Mouse (Mus musculus): ENCODE measurements around the gene Lrrc28. TPM values are rescaled to one million over a fixed set of nuclear protein-coding genes. Genes with fewer than 3 reads are reported as not detected.

Lrrc28 gene
- polyA plus RNA-seq, 1 experiment from 2014 or later, result 13.4 TPM

- H3K27ac ChIP-seq (ENCODE audit: low read length), result no peak overlapping the region
- WGBS, result 87% methylated on average over 5 of the region's 5 CpGs
- no peaks in the 10 kb centered on the region for H3K36me3 ChIP-seq (ENCODE audit: insufficient read depth, low read length)
- no peaks in the 10 kb centered on the region for H3K4me1 ChIP-seq (ENCODE audit: insufficient read depth, low read depth, low read length)
- TF ChIP-seq CTCF (IDR thresholded peaks at IDR 0.05) (no peak), EP300 (IDR thresholded peaks at IDR 0.05) (no peak)
- H3K27me3 ChIP-seq (replicated peaks; ENCODE audit: insufficient read depth, low read length), result no peaks in the 10 kb centered on the region
- ATAC-seq (no peak), DNase-seq (ENCODE audit: low spot score) (no peak)
- no peaks in the 10 kb centered on the region for H3K9me3 ChIP-seq (ENCODE audit: low read length)
- H3K4me3 ChIP-seq (ENCODE audit: low read depth, low read length), result no peak overlapping the region
- H3K4me2 ChIP-seq (replicated peaks; ENCODE audit: low read depth, low read length), result no peak overlapping the region
- no peak overlapping the region for H3K9ac ChIP-seq (replicated peaks; ENCODE audit: low read depth)
Measured at GRCm38 (mm10) chr7:67626671-67627070, 18.4 kb downstream of the Lrrc28 start.

GRCm38 (mm10) chr7:67622151-67622550 is 22.9 kb downstream of the Lrrc28 start:
- ATAC-seq (no peak), DNase-seq (ENCODE audit: low spot score) (no peak)
- no peak for TF ChIP-seq EP300 (IDR thresholded peaks at IDR 0.05)
- TF ChIP-seq CTCF (IDR thresholded peaks at IDR 0.05), result no peak
- H3K4me1 ChIP-seq (ENCODE audit: insufficient read depth, low read depth, low read length), result no peaks in the 10 kb centered on the region
- H3K27ac ChIP-seq (ENCODE audit: low read length), result no peak overlapping the region
- H3K4me2 ChIP-seq (replicated peaks; ENCODE audit: low read depth, low read length), result no peak overlapping the region
- no peaks in the 10 kb centered on the region for H3K27me3 ChIP-seq (replicated peaks; ENCODE audit: insufficient read depth, low read length)
- H3K4me3 ChIP-seq (ENCODE audit: low read depth, low read length), result no peak overlapping the region
- no peaks in the 10 kb centered on the region for H3K36me3 ChIP-seq (ENCODE audit: insufficient read depth, low read length)
- no peak overlapping the region for H3K9ac ChIP-seq (replicated peaks; ENCODE audit: low read depth)
- 76% methylated on average over 3 of the region's 3 CpGs for WGBS
- H3K9me3 ChIP-seq (ENCODE audit: low read length), result no peaks in the 10 kb centered on the region

GRCm38 (mm10) chr7:67619836-67620235 is 25.2 kb downstream of the Lrrc28 start:
- no peak overlapping the region for H3K27ac ChIP-seq (ENCODE audit: low read length)
- WGBS, result 69% methylated on average over 4 of the region's 4 CpGs
- no peak overlapping the region for H3K4me2 ChIP-seq (replicated peaks; ENCODE audit: low read depth, low read length)
- ATAC-seq (no peak), DNase-seq (ENCODE audit: low spot score) (peak; percentile 62)
- H3K36me3 ChIP-seq (ENCODE audit: insufficient read depth, low read length), result no peaks in the 10 kb centered on the region
- H3K4me3 ChIP-seq (ENCODE audit: low read depth, low read length), result no peak overlapping the region
- H3K4me1 ChIP-seq (ENCODE audit: insufficient read depth, low read depth, low read length), result no peaks in the 10 kb centered on the region
- no peak for TF ChIP-seq EP300 (IDR thresholded peaks at IDR 0.05)
- peak; percentile 60 for TF ChIP-seq CTCF (IDR thresholded peaks at IDR 0.05)
- no peaks in the 10 kb centered on the region for H3K27me3 ChIP-seq (replicated peaks; ENCODE audit: insufficient read depth, low read length)
- H3K9me3 ChIP-seq (ENCODE audit: low read length), result no peaks in the 10 kb centered on the region
- no peak overlapping the region for H3K9ac ChIP-seq (replicated peaks; ENCODE audit: low read depth)

GRCm38 (mm10) chr7:67618316-67618715 is 26.8 kb downstream of the Lrrc28 start:
- H3K4me3 ChIP-seq (ENCODE audit: low read depth, low read length), result no peak overlapping the region
- no peak overlapping the region for H3K27ac ChIP-seq (ENCODE audit: low read length)
- ATAC-seq (no peak), DNase-seq (ENCODE audit: low spot score) (no peak)
- no peaks in the 10 kb centered on the region for H3K9me3 ChIP-seq (ENCODE audit: low read length)
- no peaks in the 10 kb centered on the region for H3K36me3 ChIP-seq (ENCODE audit: insufficient read depth, low read length)
- H3K27me3 ChIP-seq (replicated peaks; ENCODE audit: insufficient read depth, low read length), result no peaks in the 10 kb centered on the region
- H3K4me2 ChIP-seq (replicated peaks; ENCODE audit: low read depth, low read length), result no peak overlapping the region
- WGBS, result 82% methylated on average over 3 of the region's 3 CpGs
- TF ChIP-seq CTCF (IDR thresholded peaks at IDR 0.05) (no peak), EP300 (IDR thresholded peaks at IDR 0.05) (no peak)
- H3K9ac ChIP-seq (replicated peaks; ENCODE audit: low read depth), result no peak overlapping the region
- 0 out of 2 replicates have a peak, but pooled peaks cover 5% of the 10 kb centered on the region for H3K4me1 ChIP-seq (ENCODE audit: insufficient read depth, low read depth, low read length)

- Histone ChIP-seq H3K9ac (replicated peaks; ENCODE audit: low read depth) (no peak overlapping the region), H3K27me3 (replicated peaks; ENCODE audit: insufficient read depth, low read length) (no peaks in the 10 kb centered on the region), H3K36me3 (ENCODE audit: insufficient read depth, low read length) (no peaks in the 10 kb centered on the region), H3K4me3 (ENCODE audit: low read depth, low read length) (no peak overlapping the region), H3K4me1 (ENCODE audit: insufficient read depth, low read depth, low read length) (0 out of 2 replicates have a peak, but pooled peaks cover 5% of the 10 kb centered on the region), H3K4me2 (replicated peaks; ENCODE audit: low read depth, low read length) (no peak overlapping the region), H3K9me3 (ENCODE audit: low read length) (no peaks in the 10 kb centered on the region), H3K27ac (ENCODE audit: low read length) (no peak overlapping the region)
- TF ChIP-seq CTCF (IDR thresholded peaks at IDR 0.05), result no peak
- TF ChIP-seq EP300 (IDR thresholded peaks at IDR 0.05), result no peak
- no peak for ATAC-seq
- WGBS, result 90% methylated on average over 10 of the region's 10 CpGs
- DNase-seq (ENCODE audit: low spot score), result no peak
Measured at GRCm38 (mm10) chr7:67617646-67618045, 27.4 kb downstream of the Lrrc28 start.

- DNase-seq (ENCODE audit: low spot score) (no peak), ATAC-seq (no peak)
- Histone ChIP-seq H3K4me3 (ENCODE audit: low read depth, low read length) (no peak overlapping the region), H3K4me2 (replicated peaks; ENCODE audit: low read depth, low read length) (no peak overlapping the region), H3K9me3 (ENCODE audit: low read length) (no peaks in the 10 kb centered on the region), H3K27me3 (replicated peaks; ENCODE audit: insufficient read depth, low read length) (no peaks in the 10 kb centered on the region), H3K27ac (ENCODE audit: low read length) (no peak overlapping the region), H3K9ac (replicated peaks; ENCODE audit: low read depth) (no peak overlapping the region), H3K4me1 (ENCODE audit: insufficient read depth, low read depth, low read length) (0 out of 2 replicates have a peak, but pooled peaks cover 5% of the 10 kb centered on the region), H3K36me3 (ENCODE audit: insufficient read depth, low read length) (no peaks in the 10 kb centered on the region)
- no peak for TF ChIP-seq CTCF (IDR thresholded peaks at IDR 0.05)
- TF ChIP-seq EP300 (IDR thresholded peaks at IDR 0.05), result no peak
- 40% methylated on average over 4 of the region's 4 CpGs for WGBS
Measured at GRCm38 (mm10) chr7:67616890-67617289, 28.2 kb downstream of the Lrrc28 start.

GRCm38 (mm10) chr7:67614464-67614861 is 30.6 kb downstream of the Lrrc28 start:
- TF ChIP-seq CTCF (IDR thresholded peaks at IDR 0.05), result no peak
- TF ChIP-seq EP300 (IDR thresholded peaks at IDR 0.05), result no peak
- Histone ChIP-seq H3K27ac (ENCODE audit: low read length) (no peak overlapping the region), H3K9ac (replicated peaks; ENCODE audit: low read depth) (no peak overlapping the region)

More at GRCm38 (mm10) chr7:67614464-67614861, 30.6 kb downstream of the Lrrc28 start:
- no peaks in the 10 kb centered on the region for H3K36me3 ChIP-seq (ENCODE audit: insufficient read depth, low read length)
- H3K4me1 ChIP-seq (ENCODE audit: insufficient read depth, low read depth, low read length), result 0 out of 2 replicates have a peak, but pooled peaks cover 5% of the 10 kb centered on the region
- ATAC-seq (no peak), DNase-seq (ENCODE audit: low spot score) (peak; percentile 23)
- no peaks in the 10 kb centered on the region for H3K9me3 ChIP-seq (ENCODE audit: low read length)
- H3K4me3 ChIP-seq (ENCODE audit: low read depth, low read length), result no peak overlapping the region
- H3K27me3 ChIP-seq (replicated peaks; ENCODE audit: insufficient read depth, low read length), result no peaks in the 10 kb centered on the region
- 78% methylated on average over 7 of the region's 7 CpGs for WGBS
- no peak overlapping the region for H3K4me2 ChIP-seq (replicated peaks; ENCODE audit: low read depth, low read length)
